Mouse (Mus musculus): ENCODE results near the gene Foxb1. TPM values are rescaled to one million over a fixed set of nuclear protein-coding genes. Genes with fewer than 3 reads are reported as not detected.

The Foxb1 gene
- polyA plus RNA-seq, 1 experiment from 2014 or later: 0.31 TPM

GRCm38 (mm10) chr9:69761569-69761968 lies 829 bp upstream of the Foxb1 start:
- H3K27me3 ChIP-seq (ENCODE audit: control insufficient read depth, insufficient read depth, low read length): peaks cover 78% of the 10 kb centered on the region
- H3K27ac ChIP-seq (replicated peaks; ENCODE audit: low read depth, low read length): no peak overlapping the region
- DNase-seq (ENCODE audit: low spot score) (no peak), ATAC-seq (replicated peaks; ENCODE audit: insufficient number of reproducible peaks, low FRiP score, low TSS enrichment, low read depth) (no peak)
- H3K9me3 ChIP-seq (replicated peaks; ENCODE audit: control insufficient read depth, low read length): no peaks in the 10 kb centered on the region
- no peaks in the 10 kb centered on the region for H3K36me3 ChIP-seq (replicated peaks; ENCODE audit: control insufficient read depth, insufficient read depth, low read depth, low read length)
- 0% methylated on average over 10 of the region's 10 CpGs for WGBS
- H3K4me3 ChIP-seq (ENCODE audit: low read depth, low read length): no peak overlapping the region
- H3K9ac ChIP-seq (replicated peaks; ENCODE audit: low read length): no peak overlapping the region
- H3K4me2 ChIP-seq (ENCODE audit: low read depth, low read length): no peak overlapping the region
- peaks cover 4% of the 10 kb centered on the region for H3K4me1 ChIP-seq (ENCODE audit: control insufficient read depth, insufficient read depth, low read length)

- Histone ChIP-seq H3K4me2 (ENCODE audit: low read depth, low read length) (peak overlapping the region; percentile 17), H3K9me3 (replicated peaks; ENCODE audit: control insufficient read depth, low read length) (no peaks in the 10 kb centered on the region), H3K27me3 (ENCODE audit: control insufficient read depth, insufficient read depth, low read length) (peaks cover 67% of the 10 kb centered on the region), H3K4me1 (ENCODE audit: control insufficient read depth, insufficient read depth, low read length) (peaks cover 4% of the 10 kb centered on the region), H3K4me3 (ENCODE audit: low read depth, low read length) (peak overlapping the region; percentile 21), H3K36me3 (replicated peaks; ENCODE audit: control insufficient read depth, insufficient read depth, low read depth, low read length) (no peaks in the 10 kb centered on the region), H3K9ac (replicated peaks; ENCODE audit: low read length) (peak overlapping the region; percentile 28; the same call in 1 of the 2 replicates), H3K27ac (replicated peaks; ENCODE audit: low read depth, low read length) (no peak overlapping the region)
- peak; percentile 36 for DNase-seq (ENCODE audit: low spot score)
- under 1% methylated on average over 44 of the region's 44 CpGs for WGBS
- ATAC-seq (replicated peaks; ENCODE audit: insufficient number of reproducible peaks, low FRiP score, low TSS enrichment, low read depth): no peak
Observed at GRCm38 (mm10) chr9:69759721-69760221, 969 bp downstream of the Foxb1 start.

GRCm38 (mm10) chr9:69758946-69759615 lies 1.7 kb downstream of the Foxb1 start:
- no peak for DNase-seq (ENCODE audit: low spot score)
- H3K27ac ChIP-seq (replicated peaks; ENCODE audit: low read depth, low read length): no peak overlapping the region
- WGBS: under 1% methylated on average over 42 of the region's 42 CpGs
- no peaks in the 10 kb centered on the region for H3K9me3 ChIP-seq (replicated peaks; ENCODE audit: control insufficient read depth, low read length)
- no peaks in the 10 kb centered on the region for H3K36me3 ChIP-seq (replicated peaks; ENCODE audit: control insufficient read depth, insufficient read depth, low read depth, low read length)
- peaks cover 61% of the 10 kb centered on the region for H3K27me3 ChIP-seq (ENCODE audit: control insufficient read depth, insufficient read depth, low read length)
- peaks cover 4% of the 10 kb centered on the region for H3K4me1 ChIP-seq (ENCODE audit: control insufficient read depth, insufficient read depth, low read length)
- no peak overlapping the region; the same call in 1 of the 2 replicates for H3K9ac ChIP-seq (replicated peaks; ENCODE audit: low read length)
- no peak for ATAC-seq (replicated peaks; ENCODE audit: insufficient number of reproducible peaks, low FRiP score, low TSS enrichment, low read depth)
- H3K4me2 ChIP-seq (ENCODE audit: low read depth, low read length): peak overlapping the region; percentile 17
- H3K4me3 ChIP-seq (ENCODE audit: low read depth, low read length): peak overlapping the region; percentile 21

GRCm38 (mm10) chr9:69758506-69758905 lies 2.2 kb downstream of the Foxb1 start:
- H3K27me3 ChIP-seq (ENCODE audit: control insufficient read depth, insufficient read depth, low read length): peaks cover 59% of the 10 kb centered on the region

GRCm38 (mm10) chr9:69757254-69757653 lies 3.5 kb downstream of the Foxb1 start:
- peaks cover 53% of the 10 kb centered on the region for H3K27me3 ChIP-seq (ENCODE audit: control insufficient read depth, insufficient read depth, low read length)

More at GRCm38 (mm10) chr9:69758506-69758905, 2.2 kb downstream of the Foxb1 start:
- Histone ChIP-seq H3K9me3 (replicated peaks; ENCODE audit: control insufficient read depth, low read length) (no peaks in the 10 kb centered on the region), H3K9ac (replicated peaks; ENCODE audit: low read length) (no peak overlapping the region), H3K36me3 (replicated peaks; ENCODE audit: control insufficient read depth, insufficient read depth, low read depth, low read length) (no peaks in the 10 kb centered on the region), H3K27ac (replicated peaks; ENCODE audit: low read depth, low read length) (no peak overlapping the region), H3K4me3 (ENCODE audit: low read depth, low read length) (no peak overlapping the region), H3K4me2 (ENCODE audit: low read depth, low read length) (no peak overlapping the region), H3K4me1 (ENCODE audit: control insufficient read depth, insufficient read depth, low read length) (peaks cover 4% of the 10 kb centered on the region)
- ATAC-seq (replicated peaks; ENCODE audit: insufficient number of reproducible peaks, low FRiP score, low TSS enrichment, low read depth) (no peak), DNase-seq (ENCODE audit: low spot score) (peak; percentile 62)
- WGBS: under 1% methylated on average over 17 of the region's 17 CpGs

GRCm38 (mm10) chr9:69756456-69756855 lies 4.3 kb downstream of the Foxb1 start:
- H3K27me3 ChIP-seq (ENCODE audit: control insufficient read depth, insufficient read depth, low read length): peaks cover 47% of the 10 kb centered on the region
- ATAC-seq (replicated peaks; ENCODE audit: insufficient number of reproducible peaks, low FRiP score, low TSS enrichment, low read depth) (no peak), DNase-seq (ENCODE audit: low spot score) (no peak)
- H3K9ac ChIP-seq (replicated peaks; ENCODE audit: low read length): no peak overlapping the region
- peaks cover 4% of the 10 kb centered on the region for H3K4me1 ChIP-seq (ENCODE audit: control insufficient read depth, insufficient read depth, low read length)
- H3K4me2 ChIP-seq (ENCODE audit: low read depth, low read length): no peak overlapping the region
- H3K9me3 ChIP-seq (replicated peaks; ENCODE audit: control insufficient read depth, low read length): no peaks in the 10 kb centered on the region
- H3K4me3 ChIP-seq (ENCODE audit: low read depth, low read length): no peak overlapping the region
- H3K36me3 ChIP-seq (replicated peaks; ENCODE audit: control insufficient read depth, insufficient read depth, low read depth, low read length): no peaks in the 10 kb centered on the region
- no peak overlapping the region for H3K27ac ChIP-seq (replicated peaks; ENCODE audit: low read depth, low read length)
- 28% methylated on average over 3 of the region's 3 CpGs for WGBS

More at GRCm38 (mm10) chr9:69757254-69757653, 3.5 kb downstream of the Foxb1 start:
- Histone ChIP-seq H3K9me3 (replicated peaks; ENCODE audit: control insufficient read depth, low read length) (no peaks in the 10 kb centered on the region), H3K4me1 (ENCODE audit: control insufficient read depth, insufficient read depth, low read length) (peaks cover 4% of the 10 kb centered on the region), H3K9ac (replicated peaks; ENCODE audit: low read length) (no peak overlapping the region), H3K27ac (replicated peaks; ENCODE audit: low read depth, low read length) (no peak overlapping the region), H3K36me3 (replicated peaks; ENCODE audit: control insufficient read depth, insufficient read depth, low read depth, low read length) (no peaks in the 10 kb centered on the region), H3K4me3 (ENCODE audit: low read depth, low read length) (no peak overlapping the region), H3K4me2 (ENCODE audit: low read depth, low read length) (no peak overlapping the region)
- DNase-seq (ENCODE audit: low spot score) (no peak), ATAC-seq (replicated peaks; ENCODE audit: insufficient number of reproducible peaks, low FRiP score, low TSS enrichment, low read depth) (no peak)
- WGBS: 8% methylated on average over 4 of the region's 4 CpGs

- 17% methylated on average over 7 of the region's 7 CpGs for WGBS
- no peak overlapping the region for H3K27ac ChIP-seq (replicated peaks; ENCODE audit: low read depth, low read length)
- DNase-seq (ENCODE audit: low spot score) (no peak), ATAC-seq (replicated peaks; ENCODE audit: insufficient number of reproducible peaks, low FRiP score, low TSS enrichment, low read depth) (no peak)
- H3K27me3 ChIP-seq (ENCODE audit: control insufficient read depth, insufficient read depth, low read length): peaks cover 43% of the 10 kb centered on the region
- no peaks in the 10 kb centered on the region for H3K36me3 ChIP-seq (replicated peaks; ENCODE audit: control insufficient read depth, insufficient read depth, low read depth, low read length)
- no peak overlapping the region for H3K4me2 ChIP-seq (ENCODE audit: low read depth, low read length)
- H3K4me3 ChIP-seq (ENCODE audit: low read depth, low read length): no peak overlapping the region
- peaks cover 4% of the 10 kb centered on the region for H3K4me1 ChIP-seq (ENCODE audit: control insufficient read depth, insufficient read depth, low read length)
- no peak overlapping the region for H3K9ac ChIP-seq (replicated peaks; ENCODE audit: low read length)
- H3K9me3 ChIP-seq (replicated peaks; ENCODE audit: control insufficient read depth, low read length): no peaks in the 10 kb centered on the region
Observed at GRCm38 (mm10) chr9:69756041-69756440, 4.7 kb downstream of the Foxb1 start.

GRCm38 (mm10) chr9:69755157-69755556 lies 5.6 kb downstream of the Foxb1 start:
- H3K27ac ChIP-seq (replicated peaks; ENCODE audit: low read depth, low read length): no peak overlapping the region
- no peak for DNase-seq (ENCODE audit: low spot score)
- peaks cover 4% of the 10 kb centered on the region; the same call in 1 of the 2 replicates for H3K4me1 ChIP-seq (ENCODE audit: control insufficient read depth, insufficient read depth, low read length)

More at GRCm38 (mm10) chr9:69755157-69755556, 5.6 kb downstream of the Foxb1 start:
- H3K4me3 ChIP-seq (ENCODE audit: low read depth, low read length): no peak overlapping the region
- WGBS: 8% methylated on average over 5 of the region's 5 CpGs
- no peak overlapping the region for H3K9ac ChIP-seq (replicated peaks; ENCODE audit: low read length)
- H3K36me3 ChIP-seq (replicated peaks; ENCODE audit: control insufficient read depth, insufficient read depth, low read depth, low read length): no peaks in the 10 kb centered on the region
- H3K4me2 ChIP-seq (ENCODE audit: low read depth, low read length): no peak overlapping the region
- ATAC-seq (replicated peaks; ENCODE audit: insufficient number of reproducible peaks, low FRiP score, low TSS enrichment, low read depth): no peak
- no peaks in the 10 kb centered on the region for H3K9me3 ChIP-seq (replicated peaks; ENCODE audit: control insufficient read depth, low read length)
- H3K27me3 ChIP-seq (ENCODE audit: control insufficient read depth, insufficient read depth, low read length): peaks cover 34% of the 10 kb centered on the region

Data from embryonic facial prominence, embryonic 11.5 days (tissue).